Mouse (Mus musculus) ovary, postnatal 36 days (tissue): ENCODE measurements at regions not wholly inside any gene's neighbourhood (a gene's known extent, or its start where the extent isn't known, plus 50 kb on each side); places are given as distances from the start of the nearest gene placed in this dataset.

Source experiments
- DNase-seq: peaks from one replicate; pipeline ENCODE4 v3.0.0; 2022; ENCODE audit warnings: low spot score, mixed read lengths

- DNase-seq = no peak
Measured at GRCm38 (mm10) chr11:31531416-31531815, 140.3 kb downstream of the Bod1 start.

DNA sequence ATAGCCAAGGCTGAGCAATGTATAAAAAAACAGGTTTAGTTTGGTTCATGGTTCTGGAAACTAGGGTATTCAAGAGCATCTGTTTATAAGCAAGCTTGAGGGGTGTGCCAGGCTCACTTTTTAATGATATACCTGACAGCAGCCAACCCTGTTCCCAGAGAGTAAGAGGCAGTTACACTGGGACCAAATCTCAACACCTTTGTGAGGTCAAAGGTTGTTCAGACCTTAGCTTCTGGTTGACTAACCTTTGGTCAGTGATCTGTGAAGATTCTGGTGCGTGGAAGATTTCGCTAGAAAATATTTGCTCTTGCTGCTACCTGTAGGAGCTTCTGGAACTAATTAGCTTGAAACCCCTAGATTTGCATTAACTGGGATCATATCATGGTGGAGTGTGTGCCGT is 140.8 kb downstream of the Bod1 start:
- no peak for DNase-seq

DNA sequence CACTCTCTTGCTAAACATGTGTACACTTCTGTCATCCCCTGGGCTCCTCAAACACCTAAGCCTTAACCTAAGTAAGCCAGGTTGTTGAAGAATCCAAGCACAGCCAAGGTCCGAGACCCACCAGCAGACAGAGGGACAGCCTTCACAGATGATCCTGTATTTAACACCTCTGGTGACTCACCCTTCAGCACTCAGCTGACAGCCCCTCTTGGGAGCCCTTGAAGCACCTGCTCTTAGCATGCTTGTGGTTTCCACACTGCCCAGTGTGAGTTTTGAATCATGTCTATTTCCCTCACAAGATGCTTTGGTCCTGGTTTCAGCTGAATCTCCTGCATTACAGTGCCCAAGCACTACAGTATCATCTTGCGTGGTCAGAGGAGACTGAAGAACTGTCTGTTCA is 142.0 kb downstream of the Bod1 start:
- no peak for DNase-seq

GRCm38 (mm10) chr11:31524708-31525107 is 147.0 kb downstream of the Bod1 start:
- no peak for DNase-seq

DNA sequence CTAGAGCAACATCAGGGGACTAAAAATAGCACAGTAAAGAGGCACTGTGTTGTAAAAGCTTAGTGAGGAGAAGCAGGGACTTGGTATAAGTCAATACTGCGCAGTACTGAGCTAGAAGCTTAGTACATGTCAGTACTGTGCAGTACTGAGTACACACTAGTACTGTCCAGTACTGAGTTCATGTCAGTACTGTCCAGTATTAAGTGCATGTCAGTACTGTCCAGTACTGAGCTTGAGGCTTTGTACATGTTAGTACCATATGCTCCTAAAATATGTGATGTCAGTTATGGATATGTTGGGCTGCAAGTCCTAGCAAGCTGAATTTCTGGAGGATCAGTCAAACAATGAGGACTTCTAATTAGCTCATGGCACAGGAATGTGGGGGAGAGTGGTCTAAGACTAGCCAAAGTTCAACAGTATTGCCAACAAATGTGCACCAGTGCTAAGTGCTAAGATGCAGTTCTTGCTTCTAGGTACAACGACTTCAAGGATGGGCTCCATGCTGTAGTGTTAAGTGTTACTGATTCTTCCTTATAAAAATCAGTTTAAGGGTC is 147.5 kb downstream of the Bod1 start:
- DNase-seq = no peak

GRCm38 (mm10) chr11:31522127-31522526 is 149.6 kb downstream of the Bod1 start:
- no peak for DNase-seq

DNA sequence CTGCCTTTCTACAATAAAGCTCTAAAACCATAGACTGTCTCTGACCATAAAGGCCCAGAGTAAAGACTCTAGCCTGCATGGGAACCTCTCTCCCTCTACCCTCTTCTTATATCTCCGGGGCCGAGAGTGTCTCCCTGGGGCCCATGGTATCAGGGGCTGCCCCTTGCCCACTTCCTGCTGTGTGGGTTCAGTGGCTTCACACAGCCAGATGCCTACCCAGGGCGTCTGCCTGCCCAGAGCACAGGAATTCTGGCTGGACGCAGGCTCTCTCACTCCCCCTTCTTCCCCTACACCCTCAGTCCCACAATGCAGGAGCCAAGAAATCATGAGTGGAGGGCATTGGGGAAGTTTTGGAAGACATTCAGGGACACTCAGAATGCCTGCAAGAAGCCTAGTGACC is 150.8 kb downstream of the Bod1 start:
- no peak for DNase-seq

DNA sequence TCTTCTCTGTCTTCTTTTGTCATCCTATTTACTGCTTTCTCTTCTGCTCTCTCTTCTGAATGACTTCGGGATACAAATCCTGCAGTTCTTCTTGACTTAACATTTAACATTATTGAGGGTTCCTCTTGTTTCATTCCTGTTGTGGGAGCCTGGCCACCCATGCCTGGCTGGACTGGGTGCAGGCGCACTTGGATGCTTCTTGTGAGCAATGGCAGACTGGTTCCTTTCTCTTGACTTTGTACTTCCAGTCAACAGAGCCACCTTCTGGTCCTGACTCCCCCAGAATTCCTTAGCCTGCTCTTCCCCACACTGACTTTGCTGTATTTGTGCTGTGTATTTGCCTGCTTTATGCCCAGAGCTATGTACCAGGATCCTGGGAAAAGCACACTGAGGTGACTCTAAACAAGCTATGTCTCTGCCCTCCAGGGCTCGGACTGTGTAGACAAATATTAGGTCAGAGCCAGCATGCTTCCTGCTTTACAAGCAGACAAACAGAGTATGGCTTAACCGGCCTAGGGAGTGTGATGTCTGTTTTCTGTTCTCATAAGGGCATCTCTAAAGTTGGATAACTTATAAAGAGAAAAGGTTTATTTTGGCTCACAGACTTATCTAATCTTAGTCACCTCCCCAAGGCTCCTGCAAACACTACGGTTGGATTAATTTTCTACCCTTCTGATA is 133.5 kb upstream of the Stc2 start:
- no peak for DNase-seq

DNA sequence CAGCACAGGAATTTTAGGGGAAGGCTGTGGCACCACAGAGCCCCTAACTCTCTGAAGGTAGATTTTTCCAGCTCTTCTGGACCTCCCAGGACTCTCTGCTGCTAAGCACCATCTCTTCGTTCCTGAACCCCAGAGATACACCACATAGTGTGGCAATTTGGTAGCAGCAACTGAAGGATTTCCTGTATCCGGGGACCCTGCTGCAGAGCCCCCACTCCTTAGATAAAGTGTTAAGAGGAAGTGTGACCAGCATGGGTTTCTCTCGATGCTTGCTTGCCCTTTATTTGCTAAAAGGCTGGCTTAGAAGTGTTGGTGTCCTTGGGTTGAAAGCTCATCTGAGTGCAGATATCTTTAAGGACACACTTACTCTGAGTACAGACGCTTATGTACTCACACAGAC is 115.6 kb upstream of the Stc2 start:
- DNase-seq = no peak

DNA sequence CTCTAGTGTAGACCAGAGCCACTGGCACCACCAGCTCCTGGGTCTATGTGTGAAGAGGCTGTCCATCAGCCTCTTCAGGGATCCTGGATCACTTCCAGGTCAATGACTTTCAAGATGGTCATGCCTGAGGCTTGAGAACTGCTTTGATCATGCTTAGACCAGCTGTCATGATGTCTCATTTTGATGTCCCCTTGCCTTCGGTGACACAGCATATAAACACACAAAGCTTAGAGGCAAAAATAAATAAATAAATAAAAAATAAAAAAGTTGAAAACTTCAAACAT is 111.1 kb upstream of the Stc2 start:
- no peak for DNase-seq

- no peak for DNase-seq
Measured at GRCm38 (mm10) chr11:31480225-31481056, 110.6 kb upstream of the Stc2 start.

DNA sequence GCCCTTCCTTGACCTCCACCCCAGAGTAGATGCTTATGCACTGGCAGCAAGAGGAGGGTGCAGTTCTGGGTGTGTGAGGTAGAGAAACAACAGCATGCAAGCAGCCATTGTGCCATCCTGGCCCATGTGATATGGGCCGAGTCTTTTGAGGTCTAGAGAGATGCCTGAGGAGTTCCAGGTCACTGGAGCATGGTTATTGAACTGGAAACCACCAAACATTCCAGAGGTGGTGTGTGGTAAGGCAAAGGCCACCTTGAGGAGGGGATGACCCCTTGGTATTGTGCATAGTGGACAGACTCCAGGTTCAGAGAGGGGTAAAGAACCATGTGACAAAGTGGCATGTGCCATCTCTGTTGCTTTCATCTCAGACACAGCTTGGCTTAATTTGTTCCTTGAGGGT is 107.9 kb upstream of the Stc2 start:
- no peak for DNase-seq

- DNase-seq = no peak
Measured at GRCm38 (mm10) chr11:31477104-31477503, 107.2 kb upstream of the Stc2 start.

DNA sequence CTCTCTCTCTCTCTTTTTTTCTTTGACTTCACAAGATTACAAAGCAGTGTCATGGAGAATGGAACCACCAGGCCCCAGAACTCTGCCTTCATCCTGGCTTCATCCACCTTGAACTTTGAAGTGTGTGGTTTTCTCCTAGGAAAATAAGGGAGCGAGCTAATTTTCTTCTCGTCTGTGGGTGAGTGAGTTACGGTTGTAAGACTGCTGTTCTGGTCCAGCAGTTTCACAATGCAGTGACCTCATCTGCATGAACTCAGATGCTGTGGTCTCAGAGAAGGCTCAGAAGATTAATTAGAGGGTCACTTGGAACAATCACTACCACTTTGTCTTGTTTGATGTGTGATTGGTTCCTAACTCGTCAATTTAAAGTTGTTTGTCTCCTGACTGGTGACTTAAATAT is 103.1 kb upstream of the Stc2 start:
- no peak for DNase-seq

DNA sequence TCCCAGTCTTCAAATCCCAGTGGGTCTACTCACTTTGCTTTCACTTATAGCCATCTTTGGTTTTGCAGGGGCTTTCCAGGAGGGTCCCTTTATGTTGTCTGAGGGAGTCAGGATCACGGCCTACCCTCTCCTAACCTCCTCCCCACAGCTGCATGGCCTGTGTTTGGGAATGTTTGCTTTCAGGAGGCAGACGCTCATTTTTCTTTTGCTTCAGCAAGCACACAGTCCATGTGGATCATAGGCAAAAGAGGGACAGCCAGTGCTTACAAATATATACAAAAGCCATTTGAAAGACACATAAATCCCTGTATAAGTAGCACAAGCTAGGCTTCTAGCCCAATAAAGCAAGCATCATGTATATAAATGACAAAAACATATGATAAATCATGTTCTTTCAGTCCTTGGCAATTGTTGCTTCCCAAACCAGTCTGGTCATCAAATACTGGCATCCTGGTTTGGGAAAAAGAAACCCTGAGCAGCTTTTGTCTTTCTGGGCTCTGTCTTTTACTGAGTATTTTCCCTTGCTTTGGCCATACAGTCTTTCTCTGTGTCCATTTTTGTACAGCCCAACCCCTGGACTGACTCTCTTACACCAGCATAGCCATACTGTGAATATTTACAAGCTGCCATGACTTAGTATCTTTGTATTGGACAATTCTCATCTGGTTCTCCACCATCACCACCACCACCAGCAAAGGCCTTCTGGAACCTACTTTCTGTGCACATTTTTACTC is 101.0 kb upstream of the Stc2 start:
- DNase-seq = no peak

DNA sequence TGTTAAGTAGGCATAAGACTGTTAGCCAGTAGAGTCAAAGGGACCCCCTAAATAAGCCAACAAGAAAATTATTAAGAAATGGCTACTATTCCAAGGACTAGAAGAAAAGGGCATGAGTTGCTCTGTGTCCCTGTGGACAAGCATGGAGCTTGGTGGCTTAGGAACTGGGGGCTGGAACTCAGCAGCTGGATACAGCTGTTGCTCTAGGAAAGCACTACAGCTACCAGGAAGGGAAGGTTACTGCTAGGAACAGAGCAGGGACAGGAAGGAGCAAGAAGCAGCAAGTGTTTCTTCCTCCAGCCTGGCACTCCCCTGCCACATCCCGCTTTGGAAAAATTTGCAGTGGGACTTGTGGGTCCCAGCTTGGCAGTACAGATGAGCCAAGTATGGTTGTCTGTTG is 95.0 kb upstream of the Stc2 start:
- DNase-seq = no peak

DNA sequence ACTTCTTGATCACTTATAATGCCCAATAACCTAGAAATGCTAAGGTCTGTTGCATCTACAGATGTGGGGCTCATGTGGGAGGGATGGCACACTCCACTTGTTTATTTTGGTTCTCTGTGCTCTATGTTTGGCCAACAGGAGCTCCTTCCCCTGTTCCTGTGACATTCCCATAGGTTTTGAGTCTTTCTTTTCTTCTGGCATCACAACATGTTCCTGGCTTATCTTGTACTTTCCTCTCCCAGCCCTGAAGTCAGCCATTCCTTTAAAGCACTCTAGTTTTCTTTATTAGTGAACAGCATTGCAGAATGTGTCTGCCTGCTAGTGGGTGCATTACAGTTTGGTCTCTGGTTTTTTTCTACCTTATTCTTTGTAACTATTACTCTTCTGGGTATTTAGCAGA is 92.6 kb upstream of the Stc2 start:
- DNase-seq = no peak

DNA sequence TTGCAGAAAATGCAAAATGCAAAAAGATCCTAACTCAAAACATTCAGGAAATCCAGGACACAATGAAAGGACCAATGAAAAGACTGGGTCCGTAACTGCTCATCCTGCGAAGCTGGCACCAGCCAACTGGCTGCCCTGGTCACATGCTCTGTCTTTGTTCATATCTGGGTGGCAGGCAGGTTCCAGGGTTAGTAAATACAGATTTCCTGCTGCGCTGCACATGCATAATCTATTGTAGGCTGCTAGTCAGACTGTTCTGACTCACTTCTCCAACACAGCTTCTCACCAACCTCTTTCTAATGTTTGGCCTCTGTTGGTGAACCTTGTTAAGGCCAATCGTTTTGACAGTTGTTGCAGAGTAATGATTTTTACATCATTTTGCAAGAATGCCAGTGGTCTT is 92.0 kb upstream of the Stc2 start:
- DNase-seq = no peak

DNA sequence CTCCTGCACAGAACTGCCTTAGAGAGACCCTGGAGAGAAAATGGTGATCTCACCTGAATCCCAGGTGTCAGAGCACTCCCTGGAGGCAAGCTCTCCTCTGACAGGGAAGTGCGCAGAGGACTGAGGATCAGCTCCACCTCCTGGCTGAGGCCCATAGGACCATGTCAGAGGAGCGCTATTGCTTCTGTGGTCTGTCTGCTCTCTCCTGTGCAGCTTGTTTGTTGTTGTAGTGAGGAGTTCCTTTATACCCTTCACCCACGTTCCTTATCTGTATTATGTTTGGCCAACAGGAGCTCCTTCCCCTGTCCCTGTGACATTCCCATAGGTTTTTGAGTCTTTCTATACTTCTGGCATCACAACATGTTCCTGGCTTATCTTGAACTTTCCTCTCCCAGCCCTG is 91.5 kb upstream of the Stc2 start:
- no peak for DNase-seq

DNA sequence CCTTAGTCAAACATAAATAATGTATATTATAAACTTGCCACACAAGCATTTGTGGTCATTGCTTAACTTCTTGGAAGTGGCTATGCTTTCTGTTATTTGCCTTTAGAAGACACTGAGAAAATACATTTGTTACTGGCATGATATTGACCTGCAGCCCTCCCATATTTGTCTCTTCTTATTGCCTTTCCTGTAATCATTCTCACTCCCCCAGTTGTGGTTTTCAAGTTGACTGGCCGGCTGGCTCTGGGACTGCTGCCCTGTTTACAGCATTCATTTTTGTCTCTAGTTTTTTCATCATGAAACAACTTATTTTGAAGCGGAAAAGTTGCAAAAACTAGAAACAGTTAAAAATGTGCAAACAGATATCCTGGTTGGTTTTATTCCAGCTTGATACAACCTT is 57.5 kb upstream of the Stc2 start:
- DNase-seq = no peak
